Mouse (Mus musculus) ovary, postnatal 10 days (tissue): ENCODE data around the gene Eya3.
"Not testable (repeated sequence)": the region's sequence is repeated elsewhere in the genome, so short reads cannot be mapped to it uniquely, and the experiment has no call there.

Experiments used
- DNase-seq: peaks from one replicate; pipeline ENCODE4 v3.0.0; 2022; ENCODE audit warnings: low spot score

Gene Eya3

DNA sequence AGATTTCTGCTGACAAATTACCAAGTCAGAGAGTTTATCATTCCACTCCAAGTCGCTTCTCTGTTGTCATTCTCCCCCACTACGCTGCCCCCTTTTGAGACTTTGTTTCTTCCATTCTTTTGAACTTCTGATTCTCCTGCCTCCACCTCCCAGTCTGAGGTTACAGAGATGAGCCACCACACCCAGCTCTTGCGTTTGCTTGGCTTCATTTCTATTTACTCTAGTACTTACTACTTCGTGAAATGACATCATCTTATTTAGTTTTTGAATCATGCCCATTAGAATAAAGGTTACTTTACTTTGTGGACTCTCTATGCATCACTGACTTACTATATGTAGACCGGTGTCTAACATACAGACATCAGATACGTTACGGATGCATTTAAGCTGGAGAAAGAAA lies 8.7 kb downstream of the Eya3 start:
- no peak for DNase-seq

DNA sequence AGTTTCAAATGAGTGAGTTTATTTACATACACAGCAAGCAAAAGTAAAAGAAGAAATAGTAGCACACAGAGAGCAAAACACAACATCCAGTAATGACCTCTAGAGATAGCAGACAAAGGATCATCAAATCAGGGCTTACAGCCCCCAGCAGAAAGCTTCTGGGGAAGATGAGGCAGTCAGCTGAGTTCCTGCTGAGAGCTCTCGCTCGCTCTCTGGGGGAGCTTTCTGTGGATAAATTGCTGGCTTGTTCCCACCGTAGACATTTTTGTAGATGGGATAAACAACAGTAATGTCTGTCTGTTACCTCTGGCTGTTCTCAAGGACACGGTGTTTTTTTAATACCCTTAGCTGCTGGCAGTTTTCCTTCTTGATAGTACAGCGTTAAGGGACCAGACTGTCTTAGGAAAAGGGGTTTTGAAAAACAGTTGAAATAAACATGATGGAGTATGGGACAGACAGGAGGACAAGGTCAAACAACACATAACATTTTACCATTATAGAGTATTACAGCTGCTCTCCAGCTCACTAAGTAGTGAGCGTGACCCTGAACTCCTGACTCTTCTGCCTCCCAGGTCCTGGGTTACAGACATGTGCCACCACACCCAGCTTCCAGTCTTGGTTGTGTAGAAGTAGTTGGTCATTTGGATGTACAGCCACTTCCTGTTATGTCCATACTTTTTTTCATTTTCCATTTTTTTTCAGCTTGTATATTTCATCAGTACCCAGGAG lies 10.6 kb downstream of the Eya3 start:
- no peak for DNase-seq

DNA sequence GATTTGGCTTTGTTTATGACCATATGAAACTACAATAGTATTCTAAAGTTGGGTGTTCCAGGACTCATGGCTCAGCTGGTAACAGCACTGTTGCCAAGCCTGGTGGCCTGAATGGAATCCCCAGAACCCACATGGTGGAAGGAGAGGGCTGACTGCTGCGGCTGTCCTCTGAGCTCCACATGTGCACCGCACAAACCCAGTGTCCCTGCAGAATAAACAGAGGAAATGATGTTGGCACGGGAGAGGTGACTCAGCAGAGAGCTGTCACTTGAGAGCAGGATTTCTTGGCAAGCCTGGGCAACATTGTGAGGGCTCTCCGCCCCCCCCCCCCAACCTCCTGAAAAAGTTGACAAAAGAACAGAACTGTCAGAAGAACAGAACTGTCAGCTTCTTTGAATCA lies 14.1 kb downstream of the Eya3 start:
- DNase-seq = no peak

DNA sequence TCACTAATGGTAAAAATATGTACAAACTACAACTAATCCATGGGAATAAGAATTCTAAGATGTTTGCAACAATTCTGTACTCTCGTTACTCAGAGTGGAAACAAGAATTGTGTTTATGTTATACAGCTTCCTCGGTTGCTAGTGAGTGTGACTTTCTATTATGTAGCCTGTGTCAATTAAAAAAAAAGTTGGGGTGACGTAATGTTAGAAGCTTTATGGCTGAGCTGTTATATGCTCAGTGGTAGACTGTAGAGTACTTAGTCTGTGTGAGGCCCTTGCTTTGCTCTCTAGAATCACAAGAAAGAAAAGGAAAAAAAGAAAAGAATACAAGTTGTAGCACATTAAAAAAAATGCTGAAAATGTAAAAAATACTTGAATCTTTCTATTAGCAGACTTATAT lies 15.0 kb downstream of the Eya3 start:
- no peak for DNase-seq

DNA sequence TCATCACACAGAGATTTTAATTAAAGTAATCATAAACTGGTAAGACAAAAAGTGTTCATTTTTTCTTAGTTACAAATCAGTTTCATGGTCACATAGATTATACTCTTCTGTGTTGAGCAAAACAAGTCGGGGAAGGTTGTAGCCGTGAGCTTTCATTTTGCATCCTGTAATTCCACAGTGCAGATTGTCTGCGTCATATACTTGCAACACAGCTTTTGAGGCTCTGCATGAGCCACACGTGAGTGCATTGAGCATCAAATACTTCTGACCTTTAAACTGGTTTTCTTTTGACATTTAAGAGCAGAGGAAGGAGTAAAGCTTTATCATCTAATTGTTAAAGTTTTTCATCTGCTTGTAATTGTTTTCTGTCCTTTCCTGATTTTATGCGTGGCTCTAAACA lies 16.5 kb downstream of the Eya3 start:
- DNase-seq = no peak

DNA sequence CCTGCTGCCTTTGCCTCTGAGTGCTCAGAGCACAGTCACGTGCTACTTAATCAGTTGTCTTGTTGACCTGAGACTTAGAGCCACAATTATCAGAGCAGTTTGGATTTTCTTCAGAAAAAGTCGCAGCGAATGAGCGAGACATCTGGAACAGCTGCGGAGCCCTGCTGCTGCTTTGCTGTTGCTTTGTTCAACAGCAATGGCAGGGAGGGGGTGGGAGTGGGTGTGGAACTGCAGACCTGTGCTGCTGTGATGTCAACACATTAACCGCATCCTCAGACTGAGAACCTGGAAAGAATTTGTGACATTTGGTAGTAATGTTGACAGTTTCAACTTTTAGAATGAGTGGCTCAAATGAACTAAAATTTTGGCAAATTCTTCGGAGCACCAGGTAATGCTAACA lies 20.3 kb downstream of the Eya3 start:
- no peak for DNase-seq

DNA sequence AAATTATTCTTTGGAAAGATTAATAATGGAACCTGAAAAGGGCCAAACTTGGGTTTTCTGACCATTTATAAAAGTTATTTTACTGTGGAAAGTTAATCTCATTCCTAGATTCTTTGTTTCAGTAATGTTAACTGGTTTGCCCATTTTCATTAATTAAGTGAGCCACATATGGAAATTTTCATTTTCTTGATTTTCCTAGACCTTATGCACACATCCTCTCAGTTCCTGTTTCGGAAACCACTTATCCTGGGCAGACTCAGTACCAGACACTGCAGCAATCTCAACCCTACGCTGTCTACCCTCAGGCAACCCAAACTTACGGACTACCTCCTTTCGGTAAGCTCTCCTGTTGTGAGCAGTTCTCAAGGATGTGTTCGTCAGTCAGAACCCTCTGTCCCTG lies 33.9 kb downstream of the Eya3 start:
- no peak for DNase-seq

DNA sequence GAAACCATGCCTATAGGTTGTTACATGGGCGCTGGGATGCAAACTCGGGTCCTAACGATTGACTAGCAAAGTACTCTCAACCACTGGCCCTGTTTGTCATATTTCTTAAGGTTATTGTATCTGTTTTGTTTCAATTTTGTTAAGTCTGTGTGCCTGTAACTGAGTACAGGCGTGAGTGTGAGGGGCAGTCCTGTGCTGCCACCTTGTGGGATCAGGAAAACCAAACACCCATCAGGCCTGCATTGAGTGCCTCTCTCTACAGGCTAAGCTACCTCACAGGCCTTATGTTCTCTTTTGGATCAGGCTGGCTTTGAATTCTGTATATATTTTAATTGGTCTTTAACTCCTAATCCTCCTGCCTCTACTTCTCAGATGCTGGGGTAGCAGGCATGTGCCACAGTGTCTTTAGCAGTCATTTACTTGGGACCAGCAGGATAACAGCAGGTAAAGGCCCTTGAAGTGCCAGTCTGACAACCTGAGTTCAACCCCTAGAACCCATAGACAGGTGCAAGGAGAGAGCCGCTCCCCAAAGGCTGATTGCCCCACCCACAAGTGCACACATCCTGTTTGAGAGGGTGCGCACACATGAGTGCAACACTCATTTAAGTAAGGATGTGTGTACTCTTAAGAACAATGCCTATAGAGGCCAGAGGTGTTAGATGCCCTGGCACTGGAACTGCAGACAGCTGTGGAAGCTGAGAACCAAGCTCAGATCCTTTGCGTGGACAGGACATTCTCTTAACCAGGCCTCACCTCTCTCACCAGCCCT lies 38.2 kb downstream of the Eya3 start:
- no peak for DNase-seq

DNA sequence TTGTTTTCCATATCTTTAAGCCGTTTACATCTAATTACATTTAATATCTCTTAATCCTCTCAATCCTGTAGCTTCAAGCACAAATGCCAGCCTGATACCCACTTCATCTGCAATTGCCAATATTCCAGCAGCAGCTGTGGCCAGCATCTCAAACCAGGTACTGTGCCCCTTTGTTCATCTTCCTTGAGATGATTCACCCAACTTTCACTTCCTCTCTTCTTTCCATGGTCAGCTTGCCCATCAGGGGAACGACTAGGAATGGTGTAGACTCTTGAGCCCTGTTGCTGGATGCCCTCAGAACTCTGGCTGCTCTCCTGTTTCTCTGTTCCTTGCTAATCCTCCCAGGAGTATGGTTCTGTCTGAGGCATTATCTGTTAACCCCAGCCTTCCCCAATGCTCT lies 50.8 kb downstream of the Eya3 start:
- no peak for DNase-seq

DNA sequence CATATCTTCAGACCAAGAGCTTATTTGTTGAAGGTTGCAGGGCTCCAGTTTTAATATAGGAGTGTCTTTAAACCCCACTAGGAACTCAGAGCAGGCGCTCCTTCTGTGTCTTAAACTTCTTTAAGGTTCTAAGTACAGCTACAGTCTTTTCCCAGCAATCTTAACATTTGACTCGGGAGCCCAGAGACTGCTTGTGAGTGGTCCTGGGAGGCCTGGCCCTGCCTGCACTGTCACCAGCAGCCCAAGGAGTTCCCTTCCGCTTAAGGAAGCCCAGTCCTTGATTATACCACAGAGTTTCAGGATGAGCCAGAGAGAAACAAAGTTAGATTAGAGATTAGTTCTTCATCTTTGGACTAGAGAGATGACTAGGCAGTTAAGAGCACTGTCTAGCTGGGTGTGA lies 54.6 kb downstream of the Eya3 start:
- DNase-seq = no peak

DNA sequence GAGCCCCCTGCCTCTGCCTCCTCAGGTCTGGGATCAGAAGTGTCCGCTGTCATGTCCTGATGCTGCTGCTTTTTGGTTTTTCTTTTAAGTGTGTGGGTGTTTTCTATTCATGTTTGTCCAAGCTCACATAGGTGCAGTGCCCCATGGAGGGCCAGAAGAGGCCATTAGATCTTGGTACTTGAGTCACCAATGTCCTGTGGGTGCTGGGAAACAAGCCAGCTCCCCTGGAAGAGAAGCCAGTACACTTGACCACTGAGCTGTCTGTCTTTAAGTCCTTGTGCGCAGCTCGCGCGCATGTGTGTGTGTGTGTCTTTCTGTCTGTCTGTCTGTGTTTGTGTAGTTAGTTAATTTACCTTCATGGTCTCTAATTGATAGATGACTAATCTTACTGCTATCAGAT lies 63.3 kb downstream of the Eya3 start:
- no peak for DNase-seq

DNA sequence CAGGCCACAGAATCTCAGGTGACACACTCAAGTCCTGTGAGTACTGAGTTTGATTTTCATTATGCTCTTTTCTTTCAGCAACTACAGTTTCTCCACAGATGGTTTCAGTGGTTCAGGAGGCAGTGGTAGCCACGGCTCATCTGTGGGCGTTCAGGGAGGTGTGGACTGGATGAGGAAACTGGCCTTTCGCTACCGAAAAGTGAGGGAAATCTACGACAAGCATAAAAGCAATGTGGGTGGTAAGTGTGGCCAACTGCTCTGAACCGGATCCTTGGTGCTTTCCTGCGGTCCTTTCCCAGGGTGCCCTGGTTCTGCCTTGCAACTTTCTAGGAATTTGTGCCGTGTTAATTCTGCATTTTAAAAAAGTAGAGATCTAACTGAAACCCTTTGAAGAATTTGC lies 68.1 kb downstream of the Eya3 start:
- no peak for DNase-seq

DNA sequence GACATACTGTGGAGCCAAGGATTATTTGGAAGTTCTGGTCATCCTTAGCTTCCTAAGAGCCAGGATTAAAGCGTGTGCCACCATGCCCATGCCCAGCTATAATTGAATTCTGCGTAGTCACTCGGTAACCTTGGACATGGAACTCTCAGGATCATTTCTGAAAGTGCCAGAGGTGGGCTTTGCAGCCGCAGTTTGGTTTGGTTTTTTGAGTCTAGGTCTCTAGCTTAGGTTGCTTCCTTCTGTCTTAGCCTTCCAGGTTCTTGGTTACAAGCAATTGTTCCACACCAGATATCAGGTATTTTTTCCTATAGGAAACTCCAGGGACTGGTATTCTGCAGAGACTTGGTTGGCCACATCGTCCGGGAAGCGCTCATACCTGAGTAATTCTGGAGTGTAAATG lies 74.4 kb downstream of the Eya3 start:
- no peak for DNase-seq

DNA sequence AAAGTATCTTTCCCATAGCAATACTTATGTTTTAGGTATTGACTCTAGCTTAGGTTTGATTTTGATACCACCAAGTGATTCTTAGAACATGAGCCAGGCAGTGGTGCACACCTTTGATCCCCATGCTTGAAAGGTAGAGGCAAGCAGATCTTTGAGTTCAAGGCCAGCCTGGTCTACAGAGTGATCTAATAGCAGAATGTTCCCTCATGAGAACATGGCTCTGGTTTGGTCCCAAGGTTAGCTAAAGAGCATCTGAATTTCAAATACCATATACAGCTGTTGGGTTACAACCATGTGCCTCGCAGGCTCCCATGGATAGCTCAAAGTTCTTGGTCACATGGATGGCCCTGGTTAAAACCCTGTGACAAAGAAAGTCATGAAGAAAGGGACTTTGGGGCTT lies 79.5 kb downstream of the Eya3 start:
- DNase-seq = no peak

DNA sequence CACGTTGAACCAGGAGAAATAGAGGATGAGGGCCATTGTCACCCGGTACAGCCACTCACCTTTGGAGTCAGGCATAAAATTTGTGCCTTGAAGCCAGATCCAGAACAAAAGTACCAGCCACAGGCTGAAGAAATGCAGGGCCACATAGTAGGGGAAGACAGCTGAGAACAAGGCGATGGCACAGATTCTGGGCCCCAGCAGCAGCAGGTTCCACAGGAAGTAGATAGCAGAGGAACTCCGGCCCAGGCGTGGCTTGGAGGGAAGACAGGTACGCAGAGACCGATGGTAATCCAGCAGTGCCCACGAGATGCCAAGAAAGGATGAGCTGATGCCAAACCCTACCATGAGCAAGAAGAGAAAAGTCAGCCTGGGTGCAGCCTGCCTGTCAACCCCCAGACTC lies 89.4 kb downstream of the Eya3 start:
- DNase-seq = no peak

DNA sequence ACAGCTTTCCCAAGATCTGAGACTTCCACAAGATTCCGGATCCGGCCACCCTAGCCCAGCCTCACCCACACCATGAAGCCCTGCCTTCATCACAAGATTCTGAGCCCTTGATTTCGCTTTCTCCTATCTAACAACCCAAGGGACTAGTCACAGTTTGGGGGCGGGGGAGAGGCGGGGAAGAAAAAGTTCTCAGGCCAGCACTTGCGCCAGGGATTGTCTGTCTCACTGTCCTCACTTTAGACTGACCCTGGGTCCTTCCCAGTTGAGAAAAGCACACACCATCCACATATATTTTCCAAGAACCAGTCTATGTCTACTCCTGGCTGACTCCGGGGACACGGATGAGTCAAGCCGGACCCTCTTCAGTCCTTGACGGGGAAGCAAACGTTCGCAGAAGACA lies 92.8 kb downstream of the Eya3 start:
- DNase-seq = no peak

DNA sequence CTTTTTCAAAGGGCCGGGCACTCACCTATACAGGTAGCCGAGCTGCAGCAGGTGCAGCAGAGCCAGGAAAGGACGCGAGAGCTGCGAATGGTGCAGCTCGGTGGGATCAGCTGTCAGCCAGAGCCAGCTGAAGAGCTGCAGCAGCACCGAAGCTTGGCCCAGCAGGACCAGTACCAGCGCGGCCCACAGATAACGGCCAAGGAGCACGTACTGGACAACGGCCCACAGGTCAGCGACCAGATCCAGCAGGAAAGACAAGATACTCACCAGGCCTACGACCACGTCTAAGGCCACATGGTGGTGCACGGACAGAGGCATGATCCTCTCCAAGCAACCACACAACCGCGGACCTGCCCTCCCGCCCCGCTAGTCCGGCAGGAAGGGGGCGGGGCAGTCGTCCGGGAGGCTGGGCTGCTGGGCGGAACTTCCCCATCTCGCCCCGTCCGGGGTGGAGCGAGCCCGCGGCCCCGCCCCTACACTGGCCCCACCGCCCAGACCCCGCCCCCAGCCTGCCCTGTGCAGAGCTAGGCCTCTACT lies 93.4 kb downstream of the Eya3 start, which contains the start of gene Xkr8:
Xkr8 (minus strand) TSS at position 399 of the 537 bp plus-strand sequence.
- peak; percentile 69 for DNase-seq

DNA sequence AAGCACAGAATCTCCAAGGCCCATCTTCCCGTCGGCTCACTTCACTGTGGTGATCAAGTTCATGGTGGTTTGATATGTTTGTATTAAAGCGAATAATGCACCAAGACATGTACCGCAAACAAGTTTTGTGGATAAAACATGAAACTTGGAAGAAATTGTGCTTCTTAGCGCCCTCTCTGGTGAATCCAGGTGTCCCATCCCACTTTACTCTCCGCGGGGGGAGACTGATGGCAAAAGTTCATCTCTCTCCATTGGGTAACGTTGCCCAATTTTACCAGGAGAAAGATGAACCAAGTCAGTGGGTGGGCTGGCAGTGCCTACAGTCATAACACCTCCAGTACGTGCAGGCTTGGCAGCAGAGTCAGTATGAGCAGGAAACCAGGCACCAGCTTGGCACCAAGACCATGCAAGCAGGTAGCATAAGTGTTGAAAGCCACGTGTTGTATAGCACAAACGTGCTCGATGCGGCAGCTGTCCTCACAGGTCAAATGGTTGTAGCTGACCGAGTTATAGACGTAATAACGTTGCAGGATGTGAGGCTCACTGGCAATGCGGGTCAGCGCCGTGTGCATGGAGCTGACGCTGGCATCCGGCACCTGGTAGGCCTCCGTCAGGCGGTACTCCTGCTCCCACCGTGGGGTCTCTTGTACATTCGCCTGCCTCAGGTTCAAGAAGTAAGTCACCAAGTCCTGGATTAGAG lies 94.4 kb downstream of the Eya3 start:
- no peak for DNase-seq

DNA sequence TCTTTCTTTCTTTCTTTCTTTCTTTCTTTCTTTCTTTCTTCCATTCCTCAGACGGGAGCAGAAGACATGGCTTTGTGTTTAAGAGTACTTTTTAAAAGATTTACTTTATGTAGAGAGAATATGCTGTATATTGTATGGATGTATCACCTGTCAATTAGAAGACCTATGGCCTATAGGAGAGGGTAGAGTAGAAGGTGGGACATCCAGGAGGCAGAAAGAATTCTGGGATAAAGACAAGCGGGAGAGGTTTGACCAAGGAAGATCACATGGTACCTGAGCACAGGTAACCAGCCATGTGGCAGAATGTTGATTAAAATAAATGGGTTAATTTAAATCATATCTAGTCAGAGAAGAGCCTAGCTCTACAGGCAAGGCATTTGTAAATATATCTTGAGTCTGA lies 96.0 kb downstream of the Eya3 start:
- no peak for DNase-seq

DNA sequence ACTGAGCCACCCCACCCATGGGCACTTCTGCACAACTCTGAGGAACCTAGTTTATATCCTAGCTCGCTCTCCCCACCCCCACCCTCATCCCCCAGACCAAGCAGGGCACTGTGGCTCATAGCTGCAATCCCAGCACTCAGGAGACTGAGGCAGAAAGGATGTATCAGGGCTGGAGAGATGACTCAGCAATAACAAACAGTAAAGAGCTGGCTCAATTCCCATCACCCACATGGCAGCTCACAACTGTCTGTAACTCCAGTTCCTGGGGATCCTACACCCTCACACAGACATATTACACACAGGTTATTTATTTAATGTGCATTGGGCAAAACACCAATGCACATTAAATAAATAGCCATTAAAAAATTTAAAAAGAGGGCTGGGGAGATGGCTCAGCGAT lies 96.6 kb downstream of the Eya3 start:
- no peak for DNase-seq

DNA sequence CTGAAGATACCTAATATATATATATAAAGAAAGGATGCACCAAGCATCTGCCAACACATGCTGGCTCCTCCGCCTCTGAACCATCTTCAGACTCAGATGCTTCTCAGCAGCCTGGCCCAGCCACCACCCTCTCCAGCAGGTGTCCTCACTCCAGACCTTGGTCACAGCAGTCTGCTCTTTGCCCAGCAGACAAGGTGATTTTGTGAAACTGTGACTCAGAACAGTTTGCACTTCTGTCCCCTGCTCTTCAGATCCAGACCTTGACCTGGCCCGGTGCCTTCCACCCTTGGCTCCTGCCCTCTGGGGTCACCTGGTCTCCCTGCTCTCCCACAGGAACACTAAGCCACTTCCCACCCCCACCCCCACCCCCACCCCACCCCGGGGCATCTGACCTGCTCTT lies 97.1 kb downstream of the Eya3 start:
- no peak for DNase-seq

DNA sequence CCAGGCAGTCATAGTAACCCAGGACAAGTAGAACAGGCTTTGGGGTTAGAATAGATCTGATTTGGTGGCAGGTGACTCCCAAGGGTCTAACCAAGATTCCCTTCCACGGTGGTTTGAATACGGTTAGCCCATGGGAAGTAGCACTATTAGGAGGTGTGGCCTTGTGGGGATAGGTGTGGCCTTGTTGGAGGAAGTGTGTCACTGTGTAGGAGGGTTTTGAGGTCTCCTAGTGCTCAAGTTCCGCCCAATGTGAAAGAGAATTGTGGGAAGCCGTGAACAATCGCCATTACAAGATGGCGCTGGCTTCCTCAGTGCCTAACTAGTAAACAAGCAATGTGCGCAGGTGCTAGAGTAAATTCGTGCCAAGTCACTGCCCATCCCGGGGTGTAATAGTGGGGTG lies 98.4 kb downstream of the Eya3 start:
- DNase-seq = not testable (repeated sequence)

DNA sequence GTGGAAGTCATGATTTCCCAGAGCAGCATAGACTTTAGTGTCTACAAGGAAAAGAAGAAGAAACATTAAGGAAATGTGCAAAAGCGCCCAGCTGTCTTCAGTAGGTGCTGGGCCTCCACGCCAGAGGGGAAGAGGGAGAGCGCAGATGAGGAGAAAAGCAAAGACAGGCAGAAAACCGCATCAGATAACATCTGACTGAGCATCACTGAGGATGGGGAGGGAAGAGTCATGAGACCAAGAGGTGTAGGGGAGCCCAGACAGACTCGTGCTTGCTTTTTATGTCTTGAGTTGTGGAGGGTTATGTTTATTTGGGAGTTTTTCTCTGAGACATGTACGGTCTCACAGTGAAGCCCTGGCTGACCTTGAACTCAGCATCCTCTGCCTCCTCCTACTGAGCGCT lies 102.7 kb downstream of the Eya3 start:
- no peak for DNase-seq
